Mouse (Mus musculus): Measurements from ENCODE around the gene Arid2. TPM values are rescaled to one million over a fixed set of nuclear protein-coding genes. Genes with fewer than 3 reads are reported as not detected.

The Arid2 gene
- polyA plus RNA-seq, 1 experiment from 2014 or later, result 29.3 TPM

GRCm38 (mm10) chr15:96272356-96272755 is 15.0 kb upstream of the Arid2 start:
- Histone ChIP-seq H3K9me3 (peaks cover 3% of the 10 kb centered on the region), H3K4me1 (peaks cover 29% of the 10 kb centered on the region), H3K9ac (no peak overlapping the region), H3K27me3 (no peaks in the 10 kb centered on the region), H3K27ac (no peak overlapping the region), H3K36me3 (peaks cover 53% of the 10 kb centered on the region), H3K4me3 (no peak overlapping the region), H3K4me2 (replicated peaks) (no peak overlapping the region)
- WGBS, result 82% methylated on average over 11 of the region's 11 CpGs
- ATAC-seq (ENCODE audit: low FRiP score, low read depth), result 0 out of 2 replicates have a peak, but pooled peaks have one; percentile 12

- ATAC-seq (ENCODE audit: low FRiP score, low read depth), result no peak
- Histone ChIP-seq H3K36me3 (peaks cover 52% of the 10 kb centered on the region), H3K9ac (no peak overlapping the region), H3K4me2 (replicated peaks) (no peak overlapping the region), H3K4me3 (no peak overlapping the region), H3K4me1 (peaks cover 21% of the 10 kb centered on the region), H3K9me3 (no peaks in the 10 kb centered on the region), H3K27me3 (no peaks in the 10 kb centered on the region), H3K27ac (no peak overlapping the region)
- 90% methylated on average over 2 of the region's 2 CpGs for WGBS
These were observed 13.0 kb upstream of the Arid2 start for GRCm38 (mm10) chr15:96274341-96274740.

DNA sequence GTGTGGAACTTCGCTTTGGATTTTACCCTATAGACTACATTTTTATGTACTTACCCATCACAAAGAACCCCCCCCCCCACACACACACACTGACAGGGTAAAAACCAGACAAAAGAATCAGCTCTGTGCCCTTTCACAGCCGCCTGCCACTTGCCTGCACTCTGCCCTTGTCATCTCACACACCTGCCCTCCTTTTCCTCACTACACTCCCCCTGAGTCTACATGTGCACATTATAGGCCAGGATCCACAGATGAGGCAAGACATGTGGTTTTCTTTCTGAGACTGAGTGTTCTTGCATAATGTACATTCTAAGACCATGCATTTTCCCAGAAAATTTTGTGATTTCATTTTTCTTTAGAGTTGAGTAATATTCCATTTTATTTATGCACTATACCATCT is 12.1 kb upstream of the Arid2 start:
- Histone ChIP-seq H3K27ac (no peak overlapping the region), H3K4me2 (replicated peaks) (no peak overlapping the region), H3K4me3 (no peak overlapping the region), H3K9me3 (peaks cover 3% of the 10 kb centered on the region), H3K4me1 (peaks cover 19% of the 10 kb centered on the region), H3K27me3 (no peaks in the 10 kb centered on the region), H3K9ac (no peak overlapping the region), H3K36me3 (peaks cover 56% of the 10 kb centered on the region)
- ATAC-seq (ENCODE audit: low FRiP score, low read depth), result no peak
- 83% methylated on average over 2 of the region's 2 CpGs for WGBS

DNA sequence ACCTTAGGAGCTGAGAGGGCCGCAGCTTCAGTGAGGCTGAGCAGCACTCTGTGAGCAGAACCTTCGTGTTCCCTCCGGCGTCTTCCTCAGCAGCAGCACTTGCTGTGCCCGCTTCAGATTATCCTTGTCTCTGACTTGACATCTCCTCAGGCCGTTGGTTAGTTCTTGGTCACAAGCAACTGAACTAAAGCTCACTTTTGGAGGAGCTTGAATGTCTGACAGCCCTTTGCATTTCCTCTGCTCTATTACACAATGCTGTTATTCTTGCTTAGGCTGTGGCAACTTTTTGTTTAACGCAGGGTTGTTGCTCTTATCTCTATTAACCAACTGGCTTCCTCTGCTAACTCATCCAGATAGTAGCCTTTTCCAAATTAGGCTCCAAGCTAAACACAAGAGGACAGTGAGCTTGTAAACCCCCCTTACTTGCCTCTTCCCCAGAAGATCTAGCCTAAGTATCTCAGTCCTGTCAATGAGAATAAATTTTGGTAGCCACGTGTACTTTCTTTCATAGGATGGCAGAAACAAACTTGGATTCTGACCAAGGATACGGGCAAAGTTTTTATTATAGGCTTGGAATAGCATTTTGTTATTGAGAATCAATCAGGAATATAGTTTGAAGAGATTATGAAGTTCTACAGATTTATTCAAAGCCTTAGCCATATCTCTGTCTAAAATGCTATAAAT is 11.4 kb upstream of the Arid2 start:
- H3K27ac ChIP-seq, result no peak overlapping the region
- H3K4me1 ChIP-seq, result peaks cover 14% of the 10 kb centered on the region
- peaks cover 60% of the 10 kb centered on the region for H3K36me3 ChIP-seq
- 90% methylated on average over 9 of the region's 9 CpGs for WGBS
- H3K27me3 ChIP-seq, result no peaks in the 10 kb centered on the region
- no peak overlapping the region for H3K9ac ChIP-seq
- H3K4me3 ChIP-seq, result no peak overlapping the region
- H3K9me3 ChIP-seq, result peaks cover 10% of the 10 kb centered on the region
- H3K4me2 ChIP-seq (replicated peaks), result no peak overlapping the region
- no peak for ATAC-seq (ENCODE audit: low FRiP score, low read depth)

- no peak for ATAC-seq (ENCODE audit: low FRiP score, low read depth)
- H3K36me3 ChIP-seq, result peaks cover 65% of the 10 kb centered on the region
- 85% methylated on average over 4 of the region's 4 CpGs for WGBS
These were observed 10.3 kb upstream of the Arid2 start for GRCm38 (mm10) chr15:96277061-96277460.

DNA sequence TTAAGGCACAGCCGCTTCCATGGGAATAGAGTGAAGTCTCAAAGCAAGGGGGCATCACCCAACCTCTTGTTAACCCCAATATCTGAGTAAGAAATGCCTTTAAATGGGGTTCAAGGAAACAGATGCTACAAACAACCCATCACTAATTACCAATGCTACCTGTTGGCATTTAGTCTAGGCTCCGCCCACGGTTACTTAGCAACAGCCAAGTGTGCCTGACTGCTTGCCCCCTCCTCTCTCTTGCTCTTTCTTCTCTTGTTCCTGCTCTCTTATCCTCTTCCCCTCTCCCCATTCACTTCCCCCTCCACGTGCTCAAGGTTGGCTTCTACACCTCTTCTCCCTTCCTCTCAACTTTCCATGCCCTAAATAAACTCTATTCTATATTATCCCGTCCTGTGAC is 6.1 kb upstream of the Arid2 start:
- ATAC-seq (ENCODE audit: low FRiP score, low read depth), result no peak
- Histone ChIP-seq H3K9ac (no peak overlapping the region), H3K9me3 (peaks cover 12% of the 10 kb centered on the region), H3K27me3 (no peaks in the 10 kb centered on the region), H3K4me1 (peaks cover 25% of the 10 kb centered on the region), H3K27ac (no peak overlapping the region), H3K4me2 (replicated peaks) (no peak overlapping the region), H3K36me3 (peaks cover 45% of the 10 kb centered on the region), H3K4me3 (no peak overlapping the region)
- WGBS, result 91% methylated on average over 5 of the region's 5 CpGs

More at GRCm38 (mm10) chr15:96277061-96277460, 10.3 kb upstream of the Arid2 start:
- Histone ChIP-seq H3K27me3 (no peaks in the 10 kb centered on the region), H3K4me2 (replicated peaks) (no peak overlapping the region), H3K9me3 (peaks cover 12% of the 10 kb centered on the region), H3K4me3 (no peak overlapping the region), H3K9ac (no peak overlapping the region), H3K27ac (no peak overlapping the region), H3K4me1 (peaks cover 12% of the 10 kb centered on the region)

GRCm38 (mm10) chr15:96283141-96283540 is 4.2 kb upstream of the Arid2 start:
- H3K27ac ChIP-seq, result no peak overlapping the region
- peaks cover 12% of the 10 kb centered on the region for H3K9me3 ChIP-seq
- no peaks in the 10 kb centered on the region for H3K27me3 ChIP-seq
- WGBS, result 74% methylated on average over 8 of the region's 8 CpGs
- peaks cover 25% of the 10 kb centered on the region for H3K4me1 ChIP-seq
- no peak overlapping the region for H3K9ac ChIP-seq
- peak overlapping the region; percentile 88 for H3K4me3 ChIP-seq
- ATAC-seq (ENCODE audit: low FRiP score, low read depth), result no peak
- H3K4me2 ChIP-seq (replicated peaks), result peak overlapping the region; percentile 87
- H3K36me3 ChIP-seq, result peaks cover 31% of the 10 kb centered on the region

GRCm38 (mm10) chr15:96283920-96284431 is 3.3 kb upstream of the Arid2 start:
- H3K27ac ChIP-seq, result peak overlapping the region; percentile 100; the same call in 1 of the 2 replicates
- WGBS, result 8% methylated on average over 11 of the region's 11 CpGs

GRCm38 (mm10) chr15:96284711-96285322 is 2.5 kb upstream of the Arid2 start:
- Histone ChIP-seq H3K9ac (peak overlapping the region; percentile 100), H3K9me3 (peaks cover 12% of the 10 kb centered on the region), H3K4me1 (peaks cover 31% of the 10 kb centered on the region), H3K27me3 (no peaks in the 10 kb centered on the region), H3K4me2 (replicated peaks) (peak overlapping the region; percentile 87), H3K27ac (peak overlapping the region; percentile 100), H3K36me3 (peaks cover 17% of the 10 kb centered on the region), H3K4me3 (peak overlapping the region; percentile 88)
- under 1% methylated on average over 42 of the region's 67 CpGs for WGBS
- peak; percentile 9; the same call in 1 of the 2 replicates for ATAC-seq (ENCODE audit: low FRiP score, low read depth)

More at GRCm38 (mm10) chr15:96283920-96284431, 3.3 kb upstream of the Arid2 start:
- no peak for ATAC-seq (ENCODE audit: low FRiP score, low read depth)
- H3K4me1 ChIP-seq, result peaks cover 27% of the 10 kb centered on the region
- H3K4me2 ChIP-seq (replicated peaks), result peak overlapping the region; percentile 87
- H3K9me3 ChIP-seq, result peaks cover 12% of the 10 kb centered on the region
- no peaks in the 10 kb centered on the region for H3K27me3 ChIP-seq
- peak overlapping the region; percentile 100 for H3K9ac ChIP-seq
- H3K36me3 ChIP-seq, result peaks cover 24% of the 10 kb centered on the region
- H3K4me3 ChIP-seq, result peak overlapping the region; percentile 88

DNA sequence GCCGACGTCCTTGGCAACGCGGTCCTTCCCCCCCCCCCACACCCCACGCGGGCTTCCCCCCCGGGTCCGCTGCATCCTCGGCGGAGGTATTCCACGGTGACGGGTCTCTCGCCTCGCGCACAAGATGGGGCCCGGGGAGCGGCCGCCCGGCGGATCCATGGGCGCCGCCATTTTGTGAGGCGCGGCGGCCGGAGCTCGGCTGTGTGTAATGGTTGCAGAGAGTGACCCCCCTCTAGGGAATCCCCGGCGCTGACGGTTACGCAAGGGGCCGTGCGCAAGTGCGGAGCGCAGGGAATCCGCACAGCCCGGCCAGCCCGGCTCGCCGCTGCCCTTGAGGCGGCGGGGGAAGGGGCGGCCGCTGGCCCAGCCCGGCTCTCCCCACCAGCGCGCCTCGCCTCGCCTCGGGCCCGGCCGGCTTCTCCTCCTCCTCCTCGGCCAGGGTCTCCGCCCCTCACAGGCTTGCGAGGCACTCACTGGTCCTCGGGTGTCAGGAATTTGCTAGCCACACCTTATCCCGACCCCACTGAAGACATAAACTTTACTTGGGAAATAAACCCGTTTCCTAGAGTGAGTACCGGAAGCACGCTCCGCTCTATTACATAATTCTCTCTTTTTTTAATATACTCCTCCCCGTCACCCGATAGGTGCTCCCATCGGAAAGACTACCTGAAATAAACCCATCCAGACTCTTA is 1.8 kb upstream of the Arid2 start:
- peaks cover 35% of the 10 kb centered on the region for H3K4me1 ChIP-seq
- H3K27me3 ChIP-seq, result no peaks in the 10 kb centered on the region
- peak; percentile 82 for ATAC-seq (ENCODE audit: low FRiP score, low read depth)
- peak overlapping the region; percentile 100 for H3K27ac ChIP-seq
- peak overlapping the region; percentile 88 for H3K4me3 ChIP-seq
- under 1% methylated on average over 63 of the region's 64 CpGs for WGBS
- H3K4me2 ChIP-seq (replicated peaks), result peak overlapping the region; percentile 87
- H3K9me3 ChIP-seq, result peaks cover 6% of the 10 kb centered on the region
- peaks cover 11% of the 10 kb centered on the region for H3K36me3 ChIP-seq
- H3K9ac ChIP-seq, result peak overlapping the region; percentile 100

GRCm38 (mm10) chr15:96286015-96286934 is 1.0 kb upstream of the Arid2 start:
- Histone ChIP-seq H3K4me3 (peak overlapping the region; percentile 88), H3K36me3 (peaks cover 3% of the 10 kb centered on the region), H3K4me2 (replicated peaks) (peak overlapping the region; percentile 87), H3K4me1 (peaks cover 37% of the 10 kb centered on the region), H3K9me3 (no peaks in the 10 kb centered on the region), H3K9ac (peak overlapping the region; percentile 100), H3K27me3 (no peaks in the 10 kb centered on the region), H3K27ac (peak overlapping the region; percentile 100)
- WGBS, result under 1% methylated on average over 66 of the region's 72 CpGs
- peak; percentile 78 for ATAC-seq (ENCODE audit: low FRiP score, low read depth)

Data from limb, embryonic 13.5 days (tissue).